Mouse (Mus musculus) embryo, embryonic 9.5 days (tissue): ENCODE results near the gene Cda.
"Not testable (repeated sequence)": the region's sequence is repeated elsewhere in the genome, so short reads cannot be mapped to it uniquely, and the experiment has no call there.

Experiments
- DNase-seq: peaks from one replicate; pipeline ENCODE4 v3.0.0-alpha.2; 2017; ENCODE audit errors: extremely low spot score

Cda gene

DNA sequence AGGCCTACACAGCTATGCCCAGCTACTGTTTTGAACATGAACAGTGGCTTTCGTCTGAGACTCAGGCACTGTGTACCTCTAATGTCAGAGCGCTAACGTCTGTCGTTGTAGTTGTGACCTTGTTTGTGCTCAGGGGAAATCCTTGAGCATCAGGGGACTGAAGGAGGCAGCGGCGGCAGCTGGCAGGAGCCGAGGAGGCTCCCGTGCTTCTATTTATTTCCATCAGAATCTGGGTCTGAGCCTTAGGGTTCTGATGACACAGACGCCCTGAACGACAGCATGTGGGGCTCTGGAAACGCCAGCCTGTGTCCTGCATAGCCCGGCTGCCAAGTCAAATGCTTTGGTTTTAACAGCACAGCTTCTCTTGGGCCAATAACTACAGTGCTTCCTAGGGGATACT is 32.8 kb downstream of the Cda start:
- DNase-seq: no peak

DNA sequence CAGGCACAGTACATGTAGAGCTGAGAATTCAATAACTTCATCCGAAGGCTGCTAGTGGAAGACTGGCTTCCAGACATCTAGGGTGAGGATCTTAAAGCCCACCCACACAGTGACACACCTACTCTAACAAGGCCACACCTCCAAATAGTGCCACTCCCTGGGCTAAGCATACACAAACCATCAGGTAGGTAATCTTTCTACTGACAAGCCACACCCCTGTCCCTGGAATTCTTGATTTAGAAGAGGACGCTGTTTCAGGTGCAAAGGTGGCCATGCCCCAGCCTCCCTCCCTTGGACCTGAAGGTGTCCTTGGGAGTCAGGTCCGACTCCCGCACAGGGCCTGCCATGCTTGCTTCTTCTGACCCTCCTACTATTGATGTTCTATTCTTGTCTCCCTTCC is 34.7 kb downstream of the Cda start:
- DNase-seq: no peak

- DNase-seq: no peak
Measured at GRCm38 (mm10) chr4:138331647-138332046, 36.1 kb downstream of the Cda start.

DNA sequence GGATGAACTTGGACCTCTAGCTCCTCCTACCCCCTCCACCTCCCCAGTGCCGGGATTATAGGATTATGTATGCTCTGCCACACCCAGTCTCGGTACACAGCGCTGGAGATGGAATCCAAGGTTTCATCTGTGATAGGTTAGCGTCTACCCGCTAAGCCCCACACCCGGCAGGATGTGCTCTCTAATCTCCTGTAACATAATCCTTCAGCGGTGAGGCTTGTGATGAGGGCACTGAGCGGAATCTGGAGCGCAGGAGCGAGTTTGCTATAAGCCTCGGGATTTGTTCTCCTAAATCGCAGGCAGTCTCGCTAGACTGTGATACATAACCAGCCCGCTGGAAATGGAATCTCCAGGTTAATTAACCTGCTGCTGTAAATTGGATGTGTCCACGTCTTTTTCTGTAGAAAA is 37.5 kb downstream of the Cda start:
- DNase-seq: no peak

GRCm38 (mm10) chr4:138327891-138328470 is 39.8 kb downstream of the Cda start:
- no peak for DNase-seq

DNA sequence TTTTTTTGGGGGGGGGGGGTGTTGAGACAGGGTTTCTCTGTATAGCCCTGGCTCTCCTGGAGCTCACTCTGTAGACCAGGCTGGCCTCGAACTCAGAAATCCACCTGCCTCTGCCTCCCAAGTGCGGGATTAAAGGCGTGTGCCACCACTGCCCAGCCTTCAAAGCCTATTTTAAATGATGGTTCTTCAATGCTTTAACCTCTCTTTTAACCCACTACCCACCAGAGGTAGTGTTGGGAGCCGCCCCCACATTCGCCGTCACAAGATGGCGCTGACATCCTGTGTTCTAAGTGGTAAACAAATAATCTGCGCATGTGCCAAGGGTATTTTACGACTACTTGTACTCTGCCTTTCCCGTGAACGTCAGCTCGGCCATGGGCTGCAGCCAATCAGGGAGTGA is 40.6 kb downstream of the Cda start:
- not testable (repeated sequence) for DNase-seq

- DNase-seq: peak; percentile 88
Measured at GRCm38 (mm10) chr4:138326077-138326695, 41.6 kb downstream of the Cda start, which contains the start of gene Pink1. TSS of gene Pink1 (minus strand) at chr4:138326307.

- DNase-seq: peak; percentile 95
Measured at GRCm38 (mm10) chr4:138325466-138326076, 42.2 kb downstream of the Cda start.

DNA sequence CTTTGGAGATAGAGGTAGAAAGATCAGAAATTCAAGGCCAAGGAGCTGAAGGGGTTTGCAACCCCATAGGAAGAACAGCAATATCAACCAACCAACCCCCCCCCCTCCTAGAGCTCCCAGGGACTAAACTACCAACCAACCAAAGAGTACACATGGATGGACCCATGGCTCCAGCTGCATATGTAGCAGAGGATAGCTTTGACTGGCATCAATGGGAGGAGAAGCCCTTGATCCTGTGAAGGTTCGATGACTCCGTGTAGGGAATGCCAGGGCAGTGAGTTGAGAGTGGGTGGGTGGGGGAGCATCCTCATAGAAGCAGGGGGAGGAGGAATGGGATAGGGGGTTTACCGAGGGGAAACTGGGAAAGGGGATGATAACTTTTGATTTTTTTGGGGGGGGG is 43.3 kb downstream of the Cda start:
- no peak for DNase-seq

- DNase-seq: no peak
Measured at GRCm38 (mm10) chr4:138323753-138324152, 44.0 kb downstream of the Cda start.

DNA sequence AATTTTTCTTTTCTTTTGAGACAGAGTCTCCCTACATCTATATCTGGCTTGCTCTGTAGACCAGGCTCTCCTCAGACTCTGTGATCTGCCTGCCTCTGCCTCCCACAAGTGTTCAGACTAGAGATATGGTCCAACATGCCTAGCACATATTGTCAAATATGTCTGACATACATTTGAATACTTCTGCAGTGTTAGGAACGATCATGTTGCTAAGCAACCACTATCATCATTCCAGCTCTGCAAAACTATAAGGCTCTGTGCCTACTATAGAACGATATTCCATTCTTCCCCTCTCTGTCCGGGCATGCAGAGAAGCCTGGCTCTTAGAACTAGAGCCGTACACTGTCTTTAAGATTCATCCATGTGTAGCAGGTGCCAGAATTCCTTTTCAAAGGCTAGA is 45.1 kb downstream of the Cda start:
- no peak for DNase-seq

- DNase-seq: no peak
Measured at GRCm38 (mm10) chr4:138321488-138321887, 46.3 kb downstream of the Cda start.

DNA sequence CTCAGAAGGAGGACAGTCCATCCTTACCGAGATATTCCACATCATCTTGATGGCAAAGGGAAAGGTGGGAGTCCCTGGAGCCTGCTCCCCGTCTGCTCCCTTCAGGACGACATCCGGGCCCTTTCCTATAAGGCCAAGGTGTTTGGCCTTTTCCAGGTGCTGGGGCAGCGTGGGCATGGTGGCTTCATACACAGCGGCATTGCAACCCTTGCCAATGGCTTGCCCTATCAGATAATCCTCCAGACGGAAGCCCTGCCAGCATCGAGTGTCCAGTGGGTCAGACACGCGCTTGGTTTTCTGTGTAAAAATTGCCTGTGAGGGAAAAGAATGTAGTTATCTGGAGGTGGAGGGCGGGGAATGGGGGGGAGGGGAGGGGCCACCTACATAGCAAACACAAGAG is 47.1 kb downstream of the Cda start:
- DNase-seq: no peak

DNA sequence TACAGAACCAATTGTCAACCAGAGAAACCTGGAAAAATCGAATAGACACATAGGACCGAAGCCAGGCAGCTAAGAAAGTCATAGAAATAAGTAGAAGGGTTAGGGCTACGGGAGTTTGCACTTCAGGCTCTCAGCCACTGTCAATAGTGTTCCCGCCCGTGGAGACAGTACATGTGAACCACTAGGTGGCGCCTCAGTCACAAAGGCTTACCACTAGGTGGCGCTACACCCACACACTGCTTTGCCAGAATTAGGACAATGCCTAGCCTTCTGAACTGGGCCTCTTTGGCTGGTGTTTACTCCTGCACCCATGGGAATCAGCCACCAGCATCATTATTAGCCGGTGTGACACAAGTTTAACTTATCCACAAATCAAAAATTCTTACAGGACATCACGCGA is 48.3 kb downstream of the Cda start:
- peak; percentile 82 for DNase-seq

DNA sequence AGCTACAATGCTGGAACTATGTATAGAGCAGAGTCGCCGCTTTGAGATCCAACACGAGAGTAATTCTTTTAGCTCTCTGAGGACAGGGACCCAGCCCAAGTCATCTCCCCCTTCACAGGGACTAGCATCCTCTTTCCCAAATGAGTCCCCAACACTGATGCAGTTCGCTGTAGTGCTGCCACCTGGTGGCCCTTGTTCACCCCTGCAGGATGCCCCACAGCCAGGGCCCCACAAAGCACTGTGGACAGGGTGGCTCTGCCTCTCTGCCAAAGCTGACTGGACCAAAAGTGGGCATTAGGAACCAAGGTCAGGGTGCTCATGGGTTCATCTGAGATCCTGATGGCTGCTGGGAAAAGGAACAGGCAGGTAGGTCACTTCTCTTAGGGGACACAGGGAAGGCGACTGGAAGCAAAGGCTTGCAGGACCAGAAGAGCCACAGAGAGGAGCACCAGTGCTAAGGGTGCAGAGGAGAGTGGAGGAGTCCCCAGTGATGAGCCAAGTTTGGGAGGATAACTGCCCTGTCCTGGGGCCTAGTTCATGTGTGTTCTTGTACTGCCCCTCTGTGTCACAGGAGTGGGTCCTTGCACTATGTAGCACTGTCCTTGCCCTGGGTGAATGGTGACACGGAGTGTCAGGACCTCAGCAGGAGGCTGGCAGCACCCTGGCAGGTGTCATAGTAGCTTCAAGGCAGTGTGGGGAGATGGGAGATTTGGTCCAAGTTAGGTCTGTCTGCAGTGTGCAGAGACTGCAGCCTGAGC is 49.1 kb downstream of the Cda start:
- peak; percentile 45 for DNase-seq

GRCm38 (mm10) chr4:138316369-138316768 is 51.4 kb downstream of the Cda start:
- DNase-seq: no peak

DNA sequence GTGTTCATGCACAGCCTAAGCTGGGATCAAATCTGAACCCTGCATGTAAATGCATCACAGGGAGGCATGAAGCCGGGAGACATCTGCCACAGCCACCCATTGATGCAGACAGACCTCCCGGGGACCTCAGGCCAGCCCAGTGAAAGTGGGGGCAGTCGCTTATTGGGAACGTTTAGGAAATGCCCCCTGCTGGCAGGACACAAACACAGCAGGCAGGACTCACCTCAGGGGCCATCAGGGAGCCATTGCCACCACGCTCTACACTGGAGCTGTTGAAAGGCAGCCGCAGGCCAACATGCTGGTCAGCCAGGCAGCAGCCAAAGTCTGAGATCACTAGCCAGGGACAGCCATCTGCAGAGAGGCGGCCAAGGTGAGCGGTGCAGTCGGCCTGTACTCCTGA is 52.0 kb downstream of the Cda start:
- no peak for DNase-seq

GRCm38 (mm10) chr4:138313795-138314194 is 54.0 kb downstream of the Cda start:
- no peak for DNase-seq

DNA sequence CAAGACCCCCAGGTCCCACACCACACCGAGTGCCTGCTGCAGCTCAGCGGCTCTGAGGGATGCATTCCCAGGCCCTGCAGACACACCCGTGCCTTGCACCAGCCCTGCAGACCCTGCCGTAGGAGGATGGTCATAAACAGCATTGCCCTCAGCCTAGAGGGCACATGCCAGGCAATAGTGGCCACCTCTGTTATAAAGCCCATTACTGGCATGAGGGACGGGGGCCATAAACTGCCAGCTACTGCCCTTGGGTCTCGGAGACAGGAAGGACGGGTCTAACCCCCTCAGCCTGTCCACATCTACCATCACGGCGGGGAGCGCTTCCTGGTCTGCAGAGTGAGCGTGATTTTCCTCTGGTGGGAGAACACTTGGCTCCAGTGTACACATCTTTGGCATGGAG is 54.8 kb downstream of the Cda start:
- no peak for DNase-seq

DNA sequence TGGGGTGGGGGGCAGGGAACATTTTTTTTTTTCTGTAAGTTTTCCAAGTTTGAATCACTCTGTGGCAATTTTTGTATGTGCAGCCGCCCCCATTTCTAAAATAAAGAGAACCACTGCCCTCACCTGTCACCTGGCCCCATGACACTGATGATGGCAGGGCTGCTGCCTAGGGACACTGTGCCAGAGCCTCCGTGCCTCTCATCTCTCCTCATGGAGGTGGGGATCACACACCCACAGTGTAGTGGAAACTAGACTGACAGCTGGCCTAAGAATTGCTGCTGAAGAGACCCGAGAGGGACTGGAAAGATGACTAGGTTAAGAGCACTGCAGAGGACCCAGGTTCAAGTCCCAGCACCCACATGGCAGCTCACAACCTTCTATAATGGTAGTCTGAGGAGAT is 55.7 kb downstream of the Cda start:
- no peak for DNase-seq

DNA sequence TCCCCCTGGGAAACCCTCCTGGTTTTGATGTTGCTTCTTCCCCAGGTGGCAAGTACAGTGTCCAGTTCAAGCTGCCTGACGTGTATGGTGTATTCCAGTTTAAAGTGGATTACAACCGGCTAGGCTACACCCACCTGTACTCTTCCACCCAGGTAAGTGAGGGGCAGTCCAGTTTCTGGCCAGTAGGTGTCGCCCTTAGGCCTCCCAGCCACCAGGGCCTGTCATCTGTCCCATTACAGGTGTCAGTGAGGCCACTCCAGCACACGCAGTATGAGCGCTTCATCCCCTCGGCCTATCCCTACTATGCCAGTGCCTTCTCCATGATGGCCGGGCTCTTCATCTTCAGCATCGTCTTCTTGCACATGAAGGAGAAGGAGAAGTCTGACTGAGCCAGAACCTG is 56.2 kb downstream of the Cda start:
- peak; percentile 37 for DNase-seq

DNA sequence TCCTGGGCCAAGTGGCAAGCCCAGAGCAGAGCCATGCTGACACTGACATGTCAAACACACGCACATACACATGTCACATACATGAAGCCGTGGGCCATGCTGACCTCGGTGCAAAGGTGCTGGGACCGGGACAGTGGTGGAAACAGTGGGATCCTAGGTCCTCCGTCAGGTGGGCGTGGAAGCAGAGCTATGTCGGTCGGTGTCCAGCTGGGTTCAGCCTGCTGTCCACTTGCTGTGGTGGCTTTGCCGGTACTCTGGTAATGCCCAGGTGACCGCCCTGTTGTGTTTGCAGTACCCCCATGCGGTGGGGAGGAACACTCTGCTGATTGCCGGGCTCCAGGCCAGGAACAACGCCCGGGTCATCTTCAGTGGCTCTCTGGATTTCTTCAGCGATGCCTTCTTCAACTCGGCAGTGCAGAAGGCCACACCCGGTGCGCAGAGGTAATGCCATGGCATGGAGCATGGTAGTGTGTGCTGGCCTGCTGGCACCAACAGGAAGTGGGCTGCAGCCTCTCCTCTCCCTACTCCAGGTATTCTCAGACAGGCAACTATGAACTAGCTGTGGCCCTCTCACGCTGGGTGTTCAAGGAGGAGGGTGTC is 57.4 kb downstream of the Cda start:
- no peak for DNase-seq
